ENCODE assay signal across 9 mouse cellular contexts in the genomic region with DNA sequence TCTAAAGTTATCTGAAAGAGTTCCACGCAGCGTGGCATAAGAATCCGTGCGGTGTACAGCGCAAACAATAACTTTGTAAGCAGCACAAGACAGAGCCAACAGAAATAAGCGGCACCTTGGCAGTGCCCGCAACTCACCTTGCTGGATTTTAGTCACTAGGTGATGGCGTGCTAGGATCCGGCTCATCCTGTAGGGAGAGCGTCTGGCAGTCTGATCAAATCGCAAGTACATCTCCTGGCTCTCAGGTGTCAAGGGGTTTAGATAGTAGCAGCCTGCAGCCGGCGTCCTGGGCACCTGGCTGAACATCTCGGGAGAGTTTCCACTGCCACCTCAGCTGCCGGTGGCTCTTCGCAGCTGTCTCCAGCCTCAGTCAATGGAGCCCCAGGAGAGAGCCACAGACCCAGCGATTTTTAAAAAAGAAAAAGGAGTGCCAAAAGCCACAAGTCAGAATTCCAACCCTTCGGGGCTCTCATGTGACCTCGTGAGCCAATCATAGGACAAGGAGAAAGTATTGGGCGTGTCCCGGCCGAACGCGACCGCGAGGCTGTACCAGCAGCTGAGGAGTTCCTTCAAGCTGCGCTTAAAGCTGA. TPM values are rescaled to one million over a fixed set of nuclear protein-coding genes. Genes with fewer than 3 reads are reported as not detected.
DNase-seq lines count a peak whose midpoint lies in the region; ATAC-seq and TF ChIP-seq lines count a peak whose summit lies in the region.
"Had no signal": no experiment of that assay in that cellular context is flagged by ENCODE, and none has a peak within 500 bp of the region (broad histone marks: within the 10 kb centered on the region; RNA-seq: fewer than 3 reads in every experiment).

No protein-coding gene starts in this region.

- DNase-seq in cerebellum, postnatal 14 days: peak; percentile 39 to 50
- no peak for DNase-seq in cerebellum, adult 8-10 months
- DNase-seq in heart, embryonic 10.5 days (ENCODE audit: low spot score): peak; percentile 94
- peak; percentile 76 to 79 for DNase-seq in kidney, adult 8-10 months
- DNase-seq in liver, embryonic 11.5 days (ENCODE audit: low spot score): peak; percentile 70
- peak; percentile 72 for DNase-seq in midbrain, postnatal 0 days (ENCODE audit: low spot score)
- peak; percentile 4 for DNase-seq in thymus, adult 2 months

- H3K27me3 ChIP-seq in embryonic facial prominence, embryonic 13.5 days: no peaks in the 10 kb centered on the region
- H3K27me3 ChIP-seq in heart, embryonic 10.5 days (ENCODE audit: insufficient read depth, poor library complexity, severe bottlenecking): no peaks in the 10 kb centered on the region
- H3K27me3 ChIP-seq in liver, embryonic 11.5 days (replicated peaks; ENCODE audit: control insufficient read depth, insufficient read depth, low read length): no peaks in the 10 kb centered on the region
- no peaks in the 10 kb centered on the region for H3K27me3 ChIP-seq in midbrain, postnatal 0 days (ENCODE audit: insufficient read depth, low read length)
- no peaks in the 10 kb centered on the region; the same call in 1 of the 2 replicates for H3K27me3 ChIP-seq in thymus, adult 2 months (ENCODE audit: control insufficient read depth, insufficient read depth, low read length)

- no peaks in the 10 kb centered on the region for H3K9me3 ChIP-seq in embryonic facial prominence, embryonic 13.5 days
- no peaks in the 10 kb centered on the region for H3K9me3 ChIP-seq in heart, embryonic 10.5 days
- H3K9me3 ChIP-seq in liver, embryonic 11.5 days (ENCODE audit: control insufficient read depth, low read length): no peaks in the 10 kb centered on the region
- no peaks in the 10 kb centered on the region for H3K9me3 ChIP-seq in midbrain, postnatal 0 days (ENCODE audit: low read length)

- peak overlapping the region; percentile 67 for H3K4me3 ChIP-seq in embryonic facial prominence, embryonic 13.5 days
- H3K4me3 ChIP-seq in heart, embryonic 10.5 days: peak overlapping the region; percentile 68
- peak overlapping the region; percentile 57 for H3K4me3 ChIP-seq in liver, embryonic 11.5 days (ENCODE audit: low read depth, low read length)
- peak overlapping the region; percentile 50 for H3K4me3 ChIP-seq in midbrain, postnatal 0 days (ENCODE audit: low read depth, low read length)
- H3K4me3 ChIP-seq in thymus, adult 2 months (ENCODE audit: control insufficient read depth, insufficient read depth, low read length): peak overlapping the region; percentile 25

- WGBS in embryonic facial prominence, embryonic 13.5 days: 3% methylated on average over 27 of the region's 27 CpGs
- WGBS in heart, embryonic 10.5 days: 3% methylated on average over 27 of the region's 27 CpGs
- WGBS in liver, embryonic 11.5 days: 2% methylated on average over 27 of the region's 27 CpGs
- WGBS in midbrain, postnatal 0 days: 1% methylated on average over 27 of the region's 27 CpGs
- 3% methylated on average over 27 of the region's 27 CpGs for WGBS in thymus, adult 2 months

- H3K36me3 ChIP-seq in embryonic facial prominence, embryonic 13.5 days: no peaks in the 10 kb centered on the region
- no peaks in the 10 kb centered on the region for H3K36me3 ChIP-seq in heart, embryonic 10.5 days
- no peaks in the 10 kb centered on the region for H3K36me3 ChIP-seq in liver, embryonic 11.5 days (ENCODE audit: control insufficient read depth, insufficient read depth, low read length)
- H3K36me3 ChIP-seq in midbrain, postnatal 0 days (ENCODE audit: insufficient read depth, low read length): no peaks in the 10 kb centered on the region
- H3K36me3 ChIP-seq in thymus, adult 2 months (ENCODE audit: control insufficient read depth, insufficient read depth, low read length): no peaks in the 10 kb centered on the region

- ATAC-seq in embryonic facial prominence, embryonic 13.5 days (ENCODE audit: insufficient number of reproducible peaks, insufficient read depth, low FRiP score, low TSS enrichment, low read depth): peak; percentile 87
- ATAC-seq in liver, embryonic 11.5 days (replicated peaks; ENCODE audit: low FRiP score): peak; percentile 97
- ATAC-seq in midbrain, postnatal 0 days (ENCODE audit: low FRiP score): peak; percentile 88

- no peak overlapping the region; the same call in 1 of the 2 replicates for H3K27ac ChIP-seq in embryonic facial prominence, embryonic 13.5 days
- peak overlapping the region; percentile 47 for H3K27ac ChIP-seq in heart, embryonic 10.5 days
- no peak overlapping the region for H3K27ac ChIP-seq in liver, embryonic 11.5 days (ENCODE audit: low read depth, low read length)
- no peak overlapping the region for H3K27ac ChIP-seq in midbrain, postnatal 0 days (ENCODE audit: low read depth, low read length)
- H3K27ac ChIP-seq in thymus, adult 2 months (ENCODE audit: control insufficient read depth, insufficient read depth, low read length): no peak overlapping the region

- H3K9ac ChIP-seq in embryonic facial prominence, embryonic 13.5 days: peak overlapping the region; percentile 76
- H3K9ac ChIP-seq in liver, embryonic 11.5 days (ENCODE audit: low read depth, low read length): peak overlapping the region; percentile 49; the same call in 1 of the 2 replicates
- peak overlapping the region; percentile 56 for H3K9ac ChIP-seq in midbrain, postnatal 0 days (replicated peaks; ENCODE audit: low read length, poor library complexity, severe bottlenecking)

- H3K4me1 ChIP-seq in embryonic facial prominence, embryonic 13.5 days: peaks cover 9% of the 10 kb centered on the region
- H3K4me1 ChIP-seq in heart, embryonic 10.5 days: peaks cover 6% of the 10 kb centered on the region; the same call in 1 of the 2 replicates
- H3K4me1 ChIP-seq in liver, embryonic 11.5 days (replicated peaks; ENCODE audit: control insufficient read depth, insufficient read depth, low read length): 0 out of 2 replicates have a peak, but pooled peaks cover 3% of the 10 kb centered on the region
- no peaks in the 10 kb centered on the region for H3K4me1 ChIP-seq in midbrain, postnatal 0 days (ENCODE audit: insufficient read depth, low read length)
- no peaks in the 10 kb centered on the region for H3K4me1 ChIP-seq in thymus, adult 2 months (replicated peaks; ENCODE audit: control insufficient read depth, insufficient read depth, low read length)

- peak overlapping the region; percentile 93 for H3K4me2 ChIP-seq in embryonic facial prominence, embryonic 13.5 days
- peak overlapping the region; percentile 83 for H3K4me2 ChIP-seq in liver, embryonic 11.5 days
- H3K4me2 ChIP-seq in midbrain, postnatal 0 days (ENCODE audit: low read depth, low read length, poor library complexity, severe bottlenecking): peak overlapping the region; percentile 95

- no peak for TF ChIP-seq POLR2A in thymus, adult 2 months (IDR thresholded peaks at IDR 0.05; ENCODE audit: control insufficient read depth, extremely low read depth, insufficient read depth, low read length, poor library complexity)

- TF ChIP-seq CTCF in midbrain, postnatal 0 days (IDR thresholded peaks at IDR 0.05): no peak
- TF ChIP-seq CTCF in thymus, adult 2 months (IDR thresholded peaks at IDR 0.05; ENCODE audit: borderline replicate concordance, control insufficient read depth, extremely low read depth, insufficient read depth, low read length, poor library complexity): no peak

RNA-seq across cellular contexts. Expression of gene Stard13, which starts 43.8 kb away (rescaled TPM):
- polyA plus RNA-seq in embryonic facial prominence, embryonic 13.5 days (2015; fragmentation: Nextera tagmentation; extraction: Ambion mirVana): 6.4 and 8.8 TPM in 2 replicates
- 2.7 and 3.3 TPM in 2 replicates for polyA plus RNA-seq in heart, embryonic 10.5 days (2016; fragmentation: Nextera tagmentation; extraction: Ambion mirVana)
- 2.3 and 2.8 TPM in 2 replicates for polyA plus RNA-seq in liver, embryonic 11.5 days (2014; fragmentation: Nextera tagmentation; extraction: Ambion mirVana)
- total RNA-seq in midbrain, postnatal 0 days (2014; rRNA removed): 10.5 and 27.2 TPM in 2 replicates
- 2.1 and 2.4 TPM in 2 replicates for polyA plus RNA-seq in midbrain, postnatal 0 days (2015; fragmentation: Nextera tagmentation; extraction: Ambion mirVana)
- polyA plus RNA-seq in thymus, adult 2 months (2012; rRNA removed): 1.4 and 1.9 TPM in 2 replicates
- total RNA-seq: MEL had no signal
